Mouse (Mus musculus) megakaryocyte, embryonic 14.5 days (primary cell): ENCODE results near the gene 4930544D05Rik.

Experiments
- FLI1 ChIP-seq: IDR thresholded peaks from 2 replicates; pipeline ENCODE4 v1.6.1; 2012; ENCODE audit warnings: low read length, inconsistent platforms, mixed read lengths
- GATA1 ChIP-seq: IDR thresholded peaks from 3 replicates; pipeline ENCODE4 v1.6.1; 2012; ENCODE audit warnings: mixed read lengths, low read length, inconsistent platforms, borderline replicate concordance

DNA sequence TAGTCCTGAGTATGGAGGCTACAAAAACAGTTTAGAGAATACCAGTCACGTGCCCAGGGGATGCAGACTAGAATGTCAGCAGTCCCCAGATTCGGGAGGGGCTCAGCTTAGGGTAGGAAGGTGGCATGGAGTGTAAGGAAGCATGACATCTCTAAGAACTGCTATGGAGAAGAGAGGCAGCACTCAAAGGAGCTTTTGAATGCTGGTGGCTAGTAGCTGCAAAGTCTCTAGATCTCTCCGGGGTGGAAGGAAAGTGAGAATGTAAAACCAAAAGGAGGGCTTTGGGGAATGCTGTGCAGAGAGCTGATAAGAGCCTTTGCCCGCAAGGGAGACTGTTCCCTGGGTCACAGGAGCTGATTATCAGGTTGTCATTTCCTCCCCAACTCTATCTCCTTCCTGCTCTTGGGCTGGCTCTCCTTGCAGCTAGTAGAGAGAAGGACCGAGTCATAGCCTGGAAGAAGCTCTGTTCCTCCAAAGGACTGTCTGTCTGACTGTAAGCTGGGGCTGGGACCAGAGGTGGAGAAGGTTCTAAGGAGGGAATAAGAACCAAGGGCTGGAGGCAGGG, 23.1 kb downstream of the 4930544D05Rik start, which contains the start of gene Gp1ba:
- TF ChIP-seq GATA1 = peak; percentile 99
- 0 out of 2 replicates have a peak, but pooled peaks have one; percentile 53 for TF ChIP-seq FLI1
